Mouse (Mus musculus) midbrain, postnatal 0 days (tissue): ENCODE measurements around the gene Sh3gl3. TPM values are rescaled to one million over a fixed set of nuclear protein-coding genes. Genes with fewer than 3 reads are reported as not detected.
A peak's percentile ranks its signal among the peaks of the same experiment; 100 is the strongest.

Experiments used
- ATAC-seq: fragments of 200-750 bp; cut with Nextera tagmentation; 2 replicates; pipeline ENCODE4 v1.8.0; 2017; ENCODE audit warnings: moderate number of reproducible peaks, mild to moderate bottlenecking, moderate TSS enrichment, moderate library complexity; ENCODE audit not compliant: low FRiP score
- DNase-seq: peaks from one replicate; pipeline ENCODE4 v3.0.0-alpha.2; 2015; ENCODE audit warnings: low spot score
- H3K27ac ChIP-seq: fragments of 300-500 bp; sonication (generic); 2 replicates; pipeline ENCODE4 v1.5.1; 2014; ENCODE audit warnings: low read depth, mild to moderate bottlenecking, low read length, mixed read lengths
- H3K27me3 ChIP-seq: fragments of 300-500 bp; sonication (generic); 2 replicates; pipeline ENCODE4 v1.6.1; 2014; ENCODE audit warnings: low read length, control low read depth, mixed read lengths; ENCODE audit not compliant: insufficient read depth
- H3K36me3 ChIP-seq: fragments of 300-500 bp; sonication (generic); 2 replicates; pipeline ENCODE4 v1.6.1; 2014; ENCODE audit warnings: low read length, control low read depth, mixed read lengths; ENCODE audit not compliant: insufficient read depth
- H3K4me1 ChIP-seq: fragments of 300-500 bp; sonication (generic); 2 replicates; pipeline ENCODE4 v1.6.1; 2014; ENCODE audit warnings: mild to moderate bottlenecking, control low read depth, antibody characterized with exemption, low read length, mixed read lengths; ENCODE audit not compliant: insufficient read depth
- H3K4me2 ChIP-seq: fragments of 300-500 bp; sonication (generic); 2 replicates; pipeline ENCODE4 v1.6.1; 2014; ENCODE audit warnings: low read depth, mild to moderate bottlenecking, low read length, mixed read lengths; ENCODE audit not compliant: poor library complexity, severe bottlenecking
- H3K4me3 ChIP-seq: fragments of 300-500 bp; sonication (generic); 2 replicates; pipeline ENCODE4 v1.5.1; 2014; ENCODE audit warnings: low read depth, mild to moderate bottlenecking, low read length, moderate library complexity
- H3K9ac ChIP-seq: fragments of 300-500 bp; sonication (generic); replicated peaks from 2 replicates; pipeline ENCODE4 v1.6.1; 2014; ENCODE audit warnings: mild to moderate bottlenecking, low read length, moderate library complexity, mixed read lengths; ENCODE audit not compliant: poor library complexity, severe bottlenecking
- H3K9me3 ChIP-seq: fragments of 300-500 bp; sonication (generic); 2 replicates; pipeline ENCODE4 v1.6.1; 2016; ENCODE audit warnings: low read length, control low read depth
- CTCF ChIP-seq: IDR thresholded peaks from 2 replicates; pipeline ENCODE4 v1.5.1; 2016; ENCODE audit warnings: antibody characterized with exemption, mild to moderate bottlenecking
- WGBS: fragments of 180-500 bp; shearing (Covaris S2); extraction: QIAGEN DNeasy Blood & Tissue Kit; methylation state at CpG from one replicate; pipeline ENCODE4 v1.1.7; 2014; 5-methylcytosine and 5-hydroxymethylcytosine counted together
- polyA plus RNA-seq: library from polyadenylated mRNA; unstranded; fragments of >200 nt; fragmentation: Nextera tagmentation; extraction: Ambion mirVana; gene quantifications from 2 replicates; pipeline ENCODE4 v1.2.1, GENCODE M21; 2015
- total RNA-seq: library from RNA; depleted of rRNA; stranded (reverse); fragments of >200 nt; gene quantifications from 2 replicates; pipeline ENCODE4 v1.2.3, GENCODE M21; 2014

The Sh3gl3 gene
- total and polyA plus RNA-seq, 2 experiments from 2014 or later, result 58.6 to 108 TPM

- Histone ChIP-seq H3K4me1 (no peaks in the 10 kb centered on the region), H3K27ac (no peak overlapping the region), H3K9ac (no peak overlapping the region), H3K9me3 (no peaks in the 10 kb centered on the region), H3K4me3 (no peak overlapping the region), H3K4me2 (no peak overlapping the region), H3K36me3 (no peaks in the 10 kb centered on the region), H3K27me3 (peaks cover 12% of the 10 kb centered on the region)
- ATAC-seq (no peak), DNase-seq (no peak)
- no peak for TF ChIP-seq CTCF
- whole genome bisulfite sequencing, result 86% methylated on average over 6 of the region's 6 CpGs
These were observed 157.2 kb downstream of the Sh3gl3 start for GRCm38 (mm10) chr7:82330860-82331259.

- no peak overlapping the region for H3K4me3 ChIP-seq
- ATAC-seq (no peak), DNase-seq (peak; percentile 48)
- 43% methylated on average over 1 of the region's 1 CpGs for WGBS
- H3K9me3 ChIP-seq, result no peaks in the 10 kb centered on the region
- no peaks in the 10 kb centered on the region for H3K36me3 ChIP-seq
- TF ChIP-seq CTCF, result no peak
- H3K4me2 ChIP-seq, result no peak overlapping the region
- peaks cover 27% of the 10 kb centered on the region for H3K27me3 ChIP-seq
- no peak overlapping the region for H3K9ac ChIP-seq
- H3K4me1 ChIP-seq, result no peaks in the 10 kb centered on the region
- no peak overlapping the region for H3K27ac ChIP-seq
These were observed 160.4 kb downstream of the Sh3gl3 start for GRCm38 (mm10) chr7:82334000-82334399.

- Histone ChIP-seq H3K9ac (peak within 1 kb of the TSS; percentile 39), H3K4me1 (no peaks in the 10 kb centered on the region), H3K9me3 (no peaks in the 10 kb centered on the region), H3K4me2 (peak within 1 kb of the TSS; percentile 74), H3K36me3 (no peaks in the 10 kb centered on the region), H3K4me3 (peak within 1 kb of the TSS; percentile 46), H3K27me3 (peaks cover 27% of the 10 kb centered on the region), H3K27ac (no peak within 1 kb of the TSS)
- peak; percentile 51 for DNase-seq
- TF ChIP-seq CTCF, result no peak
- ATAC-seq, result peak; percentile 45
- 1% methylated on average over 87 of the region's 95 CpGs for WGBS
These were observed 161.8 kb downstream of the Sh3gl3 start, which contains the start of gene Adamtsl3 for GRCm38 (mm10) chr7:82335211-82336121. Adamtsl3 (plus strand) TSS chr7:82335694.

GRCm38 (mm10) chr7:82336132-82336531 lies 162.5 kb downstream of the Sh3gl3 start:
- no peak overlapping the region for H3K27ac ChIP-seq
- H3K4me2 ChIP-seq, result peak overlapping the region; percentile 74
- H3K4me1 ChIP-seq, result no peaks in the 10 kb centered on the region
- WGBS, result under 1% methylated on average over 34 of the region's 34 CpGs
- no peaks in the 10 kb centered on the region for H3K9me3 ChIP-seq
- H3K27me3 ChIP-seq, result peaks cover 27% of the 10 kb centered on the region
- peak overlapping the region; percentile 46 for H3K4me3 ChIP-seq
- ATAC-seq (peak; percentile 69), DNase-seq (no peak)
- no peak; the same call in 1 of the 2 replicates for TF ChIP-seq CTCF
- H3K36me3 ChIP-seq, result no peaks in the 10 kb centered on the region
- H3K9ac ChIP-seq, result peak overlapping the region; percentile 39; the same call in 1 of the 2 replicates

DNA sequence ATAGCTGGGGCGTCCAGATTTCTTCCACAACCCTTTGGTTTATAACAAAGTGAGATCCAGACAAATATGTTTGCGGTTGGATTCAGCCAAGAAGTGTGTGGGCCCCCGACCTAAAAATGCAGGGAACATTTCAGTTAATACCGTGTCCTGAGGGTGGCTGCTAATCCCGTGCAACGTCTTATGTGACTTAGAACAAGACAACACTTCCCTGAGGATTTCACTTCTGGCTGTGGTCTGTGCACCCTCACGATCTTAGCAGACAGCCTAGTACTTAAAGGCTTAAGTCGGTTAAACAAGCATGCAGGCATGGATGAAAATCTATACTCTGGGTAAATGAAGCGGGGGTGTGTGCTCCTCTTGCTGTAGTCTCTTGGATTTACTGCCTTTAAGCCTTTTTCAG lies 164.5 kb downstream of the Sh3gl3 start:
- ATAC-seq (no peak), DNase-seq (no peak)
- WGBS, result 70% methylated on average over 9 of the region's 9 CpGs
- H3K4me2 ChIP-seq, result no peak overlapping the region
- H3K4me3 ChIP-seq, result no peak overlapping the region
- TF ChIP-seq CTCF, result no peak
- no peaks in the 10 kb centered on the region for H3K9me3 ChIP-seq
- H3K4me1 ChIP-seq, result no peaks in the 10 kb centered on the region
- no peak overlapping the region for H3K27ac ChIP-seq
- no peak overlapping the region for H3K9ac ChIP-seq
- H3K36me3 ChIP-seq, result no peaks in the 10 kb centered on the region
- H3K27me3 ChIP-seq, result peaks cover 27% of the 10 kb centered on the region

DNA sequence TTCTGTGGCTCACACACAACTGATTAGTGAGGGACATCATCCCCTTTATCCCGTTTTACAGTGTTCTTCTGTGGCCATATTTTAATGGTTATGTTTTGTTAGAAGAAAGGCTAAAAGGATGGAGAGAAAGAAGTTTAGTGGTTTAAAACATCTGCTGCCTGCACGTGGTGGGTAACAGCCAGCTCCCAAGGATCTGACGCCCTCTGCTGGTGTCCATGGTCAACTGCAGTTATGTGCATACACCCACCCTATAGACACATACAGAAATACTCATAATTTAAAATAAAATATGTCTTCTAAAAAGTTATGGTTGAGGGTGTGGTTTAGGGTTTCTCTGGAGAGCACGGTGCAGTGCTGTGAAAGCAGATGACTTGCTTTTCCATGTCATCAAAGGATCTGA lies 164.9 kb downstream of the Sh3gl3 start:
- DNase-seq (no peak), ATAC-seq (no peak)
- H3K4me2 ChIP-seq, result no peak overlapping the region
- WGBS, result 79% methylated on average over 4 of the region's 4 CpGs
- TF ChIP-seq CTCF, result peak; percentile 44
- H3K27me3 ChIP-seq, result peaks cover 27% of the 10 kb centered on the region
- no peak overlapping the region for H3K27ac ChIP-seq
- H3K4me3 ChIP-seq, result no peak overlapping the region
- no peaks in the 10 kb centered on the region for H3K36me3 ChIP-seq
- no peak overlapping the region for H3K9ac ChIP-seq
- no peaks in the 10 kb centered on the region for H3K4me1 ChIP-seq
- no peaks in the 10 kb centered on the region for H3K9me3 ChIP-seq
